Mouse (Mus musculus): ENCODE results near the gene Tyw1.

Gene Tyw1

DNA sequence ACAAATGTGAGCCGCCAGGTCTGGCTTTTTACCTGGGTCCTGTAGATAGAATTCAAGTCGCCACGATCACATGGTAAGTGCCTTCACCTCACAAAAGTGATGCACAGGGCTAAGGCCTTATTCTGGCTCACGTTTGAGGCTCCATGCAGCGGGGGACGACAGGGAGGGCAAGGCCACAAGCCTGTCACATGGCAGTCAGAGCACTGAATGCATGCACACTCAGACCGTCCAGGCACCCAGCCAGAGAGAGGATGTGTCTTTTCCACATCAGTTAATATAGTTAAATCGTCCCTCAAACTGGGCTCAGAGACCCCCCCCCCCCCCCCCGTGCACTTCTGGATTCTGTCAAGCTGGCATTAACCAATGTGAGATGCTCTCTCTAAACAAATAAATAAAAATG, 60.9 kb downstream of the Tyw1 start:
- no peak for DNase-seq (ENCODE audit: low read depth, low spot score)

DNA sequence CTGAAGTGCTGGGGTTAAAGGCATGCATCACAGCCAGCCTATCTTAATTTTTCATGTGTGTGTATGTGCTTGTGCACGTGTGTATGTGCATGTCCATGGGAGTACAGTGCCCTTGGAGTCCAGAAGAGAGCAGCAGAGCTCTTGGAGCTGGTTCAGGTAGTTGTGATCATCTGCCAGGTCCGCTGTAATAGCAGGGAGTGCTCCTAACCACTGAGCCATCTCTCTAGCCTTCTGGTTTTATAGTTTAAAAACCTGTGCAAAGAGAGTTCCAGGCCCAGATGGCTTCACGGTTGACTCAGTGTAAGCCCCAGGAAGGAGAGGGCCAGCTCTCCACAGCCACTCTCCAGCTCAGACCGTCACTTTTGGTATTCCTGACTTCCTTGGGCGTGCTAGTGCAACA, 64.4 kb downstream of the Tyw1 start:
- DNase-seq (ENCODE audit: low read depth, low spot score) = no peak

DNA sequence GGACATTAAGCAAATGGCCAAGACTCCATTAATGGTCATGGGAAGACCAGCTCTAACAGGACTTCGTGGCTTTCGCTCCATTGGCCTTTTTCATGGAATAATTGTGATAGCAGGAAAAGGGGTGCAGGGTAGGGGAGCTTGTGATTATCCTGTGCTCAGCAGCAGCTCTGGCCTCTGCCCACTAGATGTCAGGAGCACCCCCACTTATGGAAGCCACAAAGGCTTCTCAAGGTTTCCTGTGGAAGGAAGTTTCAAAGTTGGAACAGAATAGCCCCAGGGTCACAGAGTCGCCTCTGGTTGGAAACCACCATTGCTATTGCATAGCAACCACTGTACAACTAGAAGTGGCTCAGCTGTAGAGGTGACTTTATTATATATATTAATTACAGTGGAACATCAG, 65.1 kb downstream of the Tyw1 start:
- DNase-seq (ENCODE audit: low read depth, low spot score) = no peak

- no peak for DNase-seq (ENCODE audit: low read depth, low spot score)
These were observed 70.1 kb downstream of the Tyw1 start for GRCm38 (mm10) chr5:130325486-130325885.

- no peak for DNase-seq (ENCODE audit: low read depth, low spot score)
These were observed 72.3 kb downstream of the Tyw1 start for GRCm38 (mm10) chr5:130327615-130328263.

GRCm38 (mm10) chr5:130328366-130328765, 72.9 kb downstream of the Tyw1 start:
- no peak for DNase-seq (ENCODE audit: low read depth, low spot score)

DNA sequence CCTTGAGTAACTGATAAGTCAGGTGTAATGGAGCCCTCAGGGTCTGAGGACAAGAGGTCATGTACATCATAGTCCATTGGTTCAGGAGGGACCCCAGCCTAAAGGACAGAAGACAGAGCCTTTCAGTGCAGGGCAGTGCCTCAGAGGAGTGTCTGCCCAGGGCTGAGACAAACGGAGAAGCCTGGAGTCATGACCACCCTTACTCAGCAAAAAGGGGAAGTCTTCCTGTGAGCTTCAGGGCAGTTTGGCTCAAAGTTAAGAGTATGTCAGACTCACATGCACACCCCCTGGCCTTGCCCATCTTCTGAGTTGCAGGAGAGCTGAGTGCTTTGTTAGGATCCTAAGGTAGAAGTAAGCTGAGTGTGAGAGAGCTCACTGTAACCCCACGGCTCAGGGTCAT, 74.5 kb downstream of the Tyw1 start:
- no peak for DNase-seq (ENCODE audit: low read depth, low spot score)

- no peak for DNase-seq (ENCODE audit: low read depth, low spot score)
These were observed 75.4 kb downstream of the Tyw1 start for GRCm38 (mm10) chr5:130330801-130331200.

DNA sequence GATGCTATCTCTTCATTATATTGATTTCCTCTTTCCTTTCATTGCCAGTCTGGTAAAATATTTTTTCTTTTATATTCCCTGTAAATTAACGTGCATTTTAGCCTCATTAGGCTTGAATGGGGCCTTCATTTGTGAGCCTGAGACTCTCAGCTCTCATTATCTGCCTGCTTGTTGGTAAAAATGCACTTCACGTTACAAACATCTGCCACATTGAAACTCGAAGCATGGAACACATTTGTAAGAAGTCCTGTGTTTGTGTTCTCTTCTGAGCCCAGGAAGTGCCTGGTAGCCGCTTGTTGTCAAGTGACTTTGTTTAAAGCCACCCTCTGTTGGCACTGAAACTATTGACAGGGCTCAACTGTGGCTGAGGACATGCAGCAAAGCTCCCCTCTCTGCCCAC, 75.8 kb downstream of the Tyw1 start:
- DNase-seq (ENCODE audit: low read depth, low spot score) = no peak

DNA sequence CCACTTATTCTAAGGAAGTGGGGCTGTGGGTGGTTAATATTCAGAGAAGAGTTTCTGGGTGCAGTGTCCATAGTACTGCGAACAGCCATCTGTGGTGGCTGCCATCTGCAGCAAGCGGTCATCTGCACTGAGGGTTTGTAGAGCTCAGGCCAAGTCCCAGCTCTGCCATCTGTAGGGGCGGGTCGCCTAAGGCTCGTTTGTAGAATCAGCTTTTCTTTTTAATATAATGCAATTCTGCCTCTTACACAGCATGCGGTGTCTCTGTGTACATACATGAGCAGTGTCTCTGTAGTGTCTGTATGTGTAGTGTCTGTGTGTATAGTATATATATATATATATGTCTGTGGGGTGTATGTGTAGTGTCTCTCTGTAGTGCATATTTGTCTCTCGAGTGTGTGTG, 78.1 kb downstream of the Tyw1 start:
- DNase-seq (ENCODE audit: low read depth, low spot score) = no peak

GRCm38 (mm10) chr5:130333971-130334370, 78.6 kb downstream of the Tyw1 start:
- DNase-seq (ENCODE audit: low read depth, low spot score) = no peak

GRCm38 (mm10) chr5:130335462-130335861, 80.0 kb downstream of the Tyw1 start:
- no peak for DNase-seq (ENCODE audit: low read depth, low spot score)

GRCm38 (mm10) chr5:130340656-130341055, 85.2 kb downstream of the Tyw1 start:
- DNase-seq (ENCODE audit: low read depth, low spot score) = no peak

GRCm38 (mm10) chr5:130344999-130345398, 89.6 kb downstream of the Tyw1 start:
- no peak for DNase-seq (ENCODE audit: low read depth, low spot score)

DNA sequence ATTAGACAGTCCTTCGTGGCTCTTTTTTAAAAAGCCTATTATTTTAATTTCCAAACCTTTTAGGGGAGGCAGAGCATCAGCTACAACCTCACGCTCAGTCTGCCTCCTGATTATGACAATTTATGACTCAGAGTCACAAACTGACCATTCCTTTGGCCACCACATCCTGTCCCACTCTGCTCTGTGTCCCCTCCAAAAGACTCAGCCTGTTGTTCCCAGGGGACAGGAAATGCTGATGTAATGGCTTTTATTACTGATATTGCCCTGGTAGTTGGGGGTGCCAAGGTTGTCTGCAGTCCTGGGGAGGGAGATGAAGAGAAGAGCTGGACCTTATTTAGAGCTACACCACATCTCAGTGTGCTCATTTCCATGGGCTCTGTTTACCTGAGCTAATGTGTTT, 90.5 kb downstream of the Tyw1 start:
- no peak for DNase-seq (ENCODE audit: low read depth, low spot score)

DNA sequence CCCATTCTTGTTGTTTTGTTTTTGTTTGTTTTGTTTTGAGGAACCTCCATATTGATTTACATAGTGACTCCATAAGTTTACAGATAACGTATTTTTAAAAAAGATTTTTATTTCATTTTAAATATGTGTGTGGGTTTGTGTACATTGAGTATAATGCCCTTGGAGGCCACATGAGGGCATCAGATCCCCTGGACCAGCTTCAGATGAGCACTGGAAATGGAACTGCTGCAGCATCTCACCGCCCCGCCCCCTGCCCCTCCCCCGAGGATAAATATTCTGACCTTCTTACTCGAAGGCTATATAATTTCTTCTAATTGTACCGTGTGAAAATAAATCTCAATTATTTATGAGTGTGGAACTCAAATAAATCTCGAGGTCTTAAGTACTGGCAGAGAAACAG, 99.8 kb downstream of the Tyw1 start:
- no peak for DNase-seq (ENCODE audit: low read depth, low spot score)

DNA sequence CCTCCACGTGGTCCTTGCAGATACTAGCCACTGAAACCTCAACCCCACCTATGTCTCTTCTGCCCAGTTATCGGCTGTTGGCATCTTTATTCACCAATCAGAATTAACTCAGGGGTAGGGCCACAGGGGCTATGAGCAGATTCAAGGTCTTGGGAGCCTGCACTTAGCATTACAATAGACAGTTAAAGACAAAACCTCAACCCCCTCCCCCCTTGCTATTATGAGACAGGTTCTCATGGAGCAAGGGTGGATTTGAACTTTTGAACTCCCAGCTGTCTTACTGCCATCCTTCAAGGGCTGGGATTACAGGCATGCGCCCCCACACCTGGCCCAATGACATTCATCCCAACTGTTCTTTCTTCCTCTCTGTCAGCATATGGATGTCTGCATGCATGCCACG, 107.7 kb downstream of the Tyw1 start:
- DNase-seq (ENCODE audit: low read depth, low spot score) = no peak

- no peak for DNase-seq (ENCODE audit: low read depth, low spot score)
These were observed 108.4 kb downstream of the Tyw1 start for GRCm38 (mm10) chr5:130363773-130364172.

- DNase-seq (ENCODE audit: low read depth, low spot score) = no peak
These were observed 112.8 kb downstream of the Tyw1 start for GRCm38 (mm10) chr5:130368236-130368635.

DNA sequence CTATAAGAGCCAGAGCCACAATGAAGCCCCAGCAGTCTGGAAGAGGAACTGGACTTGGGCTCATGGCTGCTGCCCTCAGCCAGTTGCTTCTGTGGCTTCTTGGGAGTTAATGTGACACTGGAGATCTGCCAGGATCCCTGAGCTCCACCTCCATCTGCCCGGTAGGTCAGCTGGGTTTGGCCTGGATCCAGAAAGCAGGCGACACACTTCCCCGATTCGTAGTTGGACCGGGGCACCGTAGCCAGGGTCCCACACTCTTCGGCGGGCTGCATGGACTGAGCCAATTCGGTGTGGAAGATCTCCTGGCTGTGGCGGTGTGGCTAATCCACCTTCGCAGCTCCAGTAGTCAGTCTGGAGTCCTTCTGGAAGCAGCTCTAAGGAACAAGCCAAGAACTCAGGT, 113.8 kb downstream of the Tyw1 start, which contains the start of gene Caln1:
Gene Caln1, plus strand, starts transcription at position 219 of the 400 bp plus-strand sequence.
- peak; percentile 23 for DNase-seq (ENCODE audit: low read depth, low spot score)

DNA sequence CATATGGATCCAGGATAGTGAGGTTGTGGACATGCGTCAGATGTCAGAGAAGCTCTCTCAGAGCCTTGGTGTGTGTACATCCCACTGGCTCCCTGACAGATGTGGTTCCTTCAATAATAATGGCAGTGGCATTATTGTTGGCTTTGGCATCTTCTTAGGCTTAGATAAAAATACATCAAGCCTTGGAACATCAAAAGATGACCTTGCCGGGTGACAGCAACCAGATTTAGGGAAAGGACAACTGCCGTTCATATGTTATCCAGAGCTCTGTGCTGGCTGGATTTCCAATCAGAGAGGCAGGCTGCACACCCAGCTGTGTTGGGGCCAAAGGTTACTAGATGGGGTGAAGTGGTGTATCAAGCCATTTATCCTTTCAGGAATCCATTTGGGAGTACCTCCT, 120.0 kb downstream of the Tyw1 start:
- DNase-seq (ENCODE audit: low read depth, low spot score) = no peak

- no peak for DNase-seq (ENCODE audit: low read depth, low spot score)
These were observed 128.9 kb downstream of the Tyw1 start, which contains the start of gene A330070K13Rik for GRCm38 (mm10) chr5:130384222-130384912. TSS of gene A330070K13Rik (minus strand) at chr5:130384631.

DNA sequence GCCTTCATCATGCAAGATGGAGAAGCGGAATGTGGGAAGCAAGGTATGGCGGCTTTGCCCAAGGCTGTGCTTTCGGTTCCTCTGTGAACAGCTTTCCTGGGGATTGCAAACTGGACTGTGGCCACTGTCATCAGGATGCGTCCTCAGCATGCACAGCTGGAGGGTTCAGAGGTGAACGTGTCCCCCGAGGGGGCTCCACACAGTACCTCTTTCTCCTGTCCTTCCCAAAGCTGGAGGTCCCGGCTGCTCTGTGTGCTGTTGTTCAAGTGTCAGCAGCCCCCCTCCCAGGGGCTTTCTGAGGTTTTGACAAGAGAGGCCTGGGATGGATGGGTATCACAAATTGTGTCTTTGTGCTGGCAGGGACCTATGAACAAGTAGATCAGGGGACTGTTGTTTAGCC, 131.0 kb downstream of the Tyw1 start:
- no peak for DNase-seq (ENCODE audit: low read depth, low spot score)
